Mouse (Mus musculus): ENCODE measurements around the gene Ush1g. TPM values are rescaled to one million over a fixed set of nuclear protein-coding genes. Genes with fewer than 3 reads are reported as not detected.
A peak's percentile ranks its signal among the peaks of the same experiment; 100 is the strongest.

Gene Ush1g
- polyA plus RNA-seq, 1 experiment from 2014 or later: 0.32 TPM

DNA sequence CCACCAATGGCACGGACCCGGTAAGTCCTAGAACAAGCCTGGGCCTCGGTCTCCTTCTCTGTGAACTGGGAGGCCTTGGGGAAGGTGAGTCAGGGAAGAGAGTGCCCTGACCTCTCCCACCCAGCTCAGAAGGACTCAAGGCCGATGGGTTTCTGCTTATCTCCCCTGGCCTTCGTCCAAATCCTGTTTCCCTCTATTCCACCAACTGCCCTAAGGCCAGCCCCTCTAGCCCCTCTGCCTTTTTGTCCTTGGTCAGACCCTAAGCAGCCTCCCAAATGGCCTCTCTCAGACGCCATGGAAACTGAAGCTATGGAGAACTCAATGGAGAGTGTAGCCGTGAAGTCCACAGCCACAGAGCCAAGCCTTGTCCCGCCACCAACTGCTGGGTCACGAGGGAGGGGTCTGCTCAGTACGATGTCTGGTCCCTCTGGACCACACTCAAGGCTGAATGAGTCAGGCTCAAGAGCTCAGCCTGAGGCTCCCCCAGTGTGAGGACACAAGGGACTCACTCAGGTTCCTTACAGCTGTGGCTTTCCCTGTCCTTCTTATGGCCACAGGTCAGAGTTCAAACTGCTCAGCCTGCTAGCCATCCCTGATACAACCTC is 48.8 kb downstream of the Ush1g start:
- Histone ChIP-seq H3K27me3 (ENCODE audit: control insufficient read depth, insufficient read depth, low read length) (peaks cover 9% of the 10 kb centered on the region), H3K4me2 (ENCODE audit: low read depth, low read length) (no peak overlapping the region), H3K4me1 (ENCODE audit: control insufficient read depth, insufficient read depth, low read length) (peaks cover 10% of the 10 kb centered on the region), H3K36me3 (ENCODE audit: control insufficient read depth, insufficient read depth) (no peaks in the 10 kb centered on the region), H3K27ac (ENCODE audit: low read length) (no peak overlapping the region), H3K9me3 (replicated peaks; ENCODE audit: control insufficient read depth, low read length) (no peaks in the 10 kb centered on the region), H3K9ac (ENCODE audit: low read length) (no peak overlapping the region), H3K4me3 (ENCODE audit: low read length) (no peak overlapping the region)
- WGBS: 62% methylated on average over 10 of the region's 10 CpGs
- ATAC-seq (replicated peaks; ENCODE audit: extremely low read depth, insufficient read depth, low FRiP score): no peak

DNA sequence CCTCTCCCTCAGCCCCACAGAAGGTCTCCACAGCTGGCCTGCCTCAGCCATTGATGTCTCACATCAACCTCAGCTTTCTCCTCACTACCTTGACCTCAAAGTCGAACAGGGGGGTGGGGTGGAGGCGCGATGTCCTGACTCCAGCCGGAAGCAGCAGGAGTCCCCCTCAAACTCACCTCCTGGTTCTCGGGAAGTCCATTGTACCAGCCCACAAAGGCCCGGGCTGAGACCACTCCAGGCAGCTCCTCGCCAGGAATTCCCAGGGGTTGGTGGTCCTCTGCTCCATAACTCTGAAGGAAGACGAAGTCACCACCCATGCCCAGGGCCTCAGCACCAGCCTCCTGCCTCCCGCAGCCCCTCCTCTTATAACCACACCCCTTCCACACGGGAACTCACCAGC is 50.4 kb downstream of the Ush1g start:
- no peak overlapping the region for H3K27ac ChIP-seq (ENCODE audit: low read length)
- peaks cover 24% of the 10 kb centered on the region for H3K27me3 ChIP-seq (ENCODE audit: control insufficient read depth, insufficient read depth, low read length)
- peaks cover 14% of the 10 kb centered on the region for H3K4me1 ChIP-seq (ENCODE audit: control insufficient read depth, insufficient read depth, low read length)
- no peaks in the 10 kb centered on the region for H3K9me3 ChIP-seq (replicated peaks; ENCODE audit: control insufficient read depth, low read length)
- no peaks in the 10 kb centered on the region for H3K36me3 ChIP-seq (ENCODE audit: control insufficient read depth, insufficient read depth)
- no peak for ATAC-seq (replicated peaks; ENCODE audit: extremely low read depth, insufficient read depth, low FRiP score)
- H3K9ac ChIP-seq (ENCODE audit: low read length): no peak overlapping the region
- no peak overlapping the region for H3K4me2 ChIP-seq (ENCODE audit: low read depth, low read length)
- no peak overlapping the region for H3K4me3 ChIP-seq (ENCODE audit: low read length)
- 66% methylated on average over 10 of the region's 10 CpGs for WGBS

- Histone ChIP-seq H3K9me3 (replicated peaks; ENCODE audit: control insufficient read depth, low read length) (no peaks in the 10 kb centered on the region), H3K4me2 (ENCODE audit: low read depth, low read length) (no peak overlapping the region), H3K4me3 (ENCODE audit: low read length) (no peak overlapping the region), H3K9ac (ENCODE audit: low read length) (no peak overlapping the region), H3K4me1 (ENCODE audit: control insufficient read depth, insufficient read depth, low read length) (peaks cover 12% of the 10 kb centered on the region), H3K27ac (ENCODE audit: low read length) (no peak overlapping the region), H3K27me3 (ENCODE audit: control insufficient read depth, insufficient read depth, low read length) (peaks cover 28% of the 10 kb centered on the region), H3K36me3 (ENCODE audit: control insufficient read depth, insufficient read depth) (no peaks in the 10 kb centered on the region)
- no peak for ATAC-seq (replicated peaks; ENCODE audit: extremely low read depth, insufficient read depth, low FRiP score)
- WGBS: 72% methylated on average over 9 of the region's 9 CpGs
Observed at GRCm38 (mm10) chr11:115271052-115271451, 50.8 kb downstream of the Ush1g start.

GRCm38 (mm10) chr11:115270148-115270861 is 51.5 kb downstream of the Ush1g start:
- WGBS: 30% methylated on average over 19 of the region's 19 CpGs
- Histone ChIP-seq H3K4me2 (ENCODE audit: low read depth, low read length) (no peak overlapping the region), H3K9ac (ENCODE audit: low read length) (no peak overlapping the region), H3K36me3 (ENCODE audit: control insufficient read depth, insufficient read depth) (no peaks in the 10 kb centered on the region), H3K4me3 (ENCODE audit: low read length) (no peak overlapping the region), H3K4me1 (ENCODE audit: control insufficient read depth, insufficient read depth, low read length) (peaks cover 15% of the 10 kb centered on the region), H3K27ac (ENCODE audit: low read length) (no peak overlapping the region), H3K27me3 (ENCODE audit: control insufficient read depth, insufficient read depth, low read length) (peaks cover 36% of the 10 kb centered on the region), H3K9me3 (replicated peaks; ENCODE audit: control insufficient read depth, low read length) (no peaks in the 10 kb centered on the region)
- ATAC-seq (replicated peaks; ENCODE audit: extremely low read depth, insufficient read depth, low FRiP score): no peak

- WGBS: 90% methylated on average over 27 of the region's 27 CpGs
- Histone ChIP-seq H3K9ac (ENCODE audit: low read length) (no peak overlapping the region), H3K36me3 (ENCODE audit: control insufficient read depth, insufficient read depth) (no peaks in the 10 kb centered on the region), H3K27ac (ENCODE audit: low read length) (no peak overlapping the region), H3K4me2 (ENCODE audit: low read depth, low read length) (no peak overlapping the region), H3K9me3 (replicated peaks; ENCODE audit: control insufficient read depth, low read length) (no peaks in the 10 kb centered on the region), H3K27me3 (ENCODE audit: control insufficient read depth, insufficient read depth, low read length) (peaks cover 43% of the 10 kb centered on the region), H3K4me1 (ENCODE audit: control insufficient read depth, insufficient read depth, low read length) (peaks cover 19% of the 10 kb centered on the region), H3K4me3 (ENCODE audit: low read length) (no peak overlapping the region)
- ATAC-seq (replicated peaks; ENCODE audit: extremely low read depth, insufficient read depth, low FRiP score): no peak
Observed at GRCm38 (mm10) chr11:115269330-115270066, 52.3 kb downstream of the Ush1g start.

DNA sequence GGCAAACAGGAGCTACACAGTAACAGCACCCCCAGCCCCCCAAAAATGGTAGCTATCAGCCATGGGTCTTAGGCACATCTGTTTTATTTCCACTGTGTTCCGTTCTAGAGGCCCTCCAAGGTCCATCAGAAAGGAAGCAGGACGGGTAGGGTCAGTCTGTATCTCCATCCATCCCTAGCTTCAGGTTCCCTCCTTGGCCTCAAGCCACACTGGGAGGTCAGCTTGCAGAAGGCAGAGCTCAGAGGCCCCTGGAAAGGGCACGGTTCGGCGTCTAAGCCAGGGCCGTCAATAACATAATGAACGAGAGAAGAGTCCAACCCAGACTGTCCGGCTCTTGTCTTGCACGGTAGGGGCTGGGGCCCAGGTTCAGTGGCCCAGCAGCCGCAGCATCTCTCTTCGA is 53.9 kb downstream of the Ush1g start:
- no peak overlapping the region for H3K4me2 ChIP-seq (ENCODE audit: low read depth, low read length)
- no peaks in the 10 kb centered on the region for H3K36me3 ChIP-seq (ENCODE audit: control insufficient read depth, insufficient read depth)
- no peaks in the 10 kb centered on the region for H3K9me3 ChIP-seq (replicated peaks; ENCODE audit: control insufficient read depth, low read length)
- peaks cover 56% of the 10 kb centered on the region for H3K27me3 ChIP-seq (ENCODE audit: control insufficient read depth, insufficient read depth, low read length)
- no peak overlapping the region for H3K9ac ChIP-seq (ENCODE audit: low read length)
- peaks cover 19% of the 10 kb centered on the region for H3K4me1 ChIP-seq (ENCODE audit: control insufficient read depth, insufficient read depth, low read length)
- WGBS: 80% methylated on average over 11 of the region's 11 CpGs
- H3K4me3 ChIP-seq (ENCODE audit: low read length): no peak overlapping the region
- no peak overlapping the region for H3K27ac ChIP-seq (ENCODE audit: low read length)
- no peak for ATAC-seq (replicated peaks; ENCODE audit: extremely low read depth, insufficient read depth, low FRiP score)

- no peak for ATAC-seq (replicated peaks; ENCODE audit: extremely low read depth, insufficient read depth, low FRiP score)
- no peak within 1 kb of the TSS for H3K27ac ChIP-seq (ENCODE audit: low read length)
Observed at GRCm38 (mm10) chr11:115267061-115267883, 54.6 kb downstream of the Ush1g start, which contains the start of gene Grin2c. Grin2c (minus strand) TSS chr11:115267243.

GRCm38 (mm10) chr11:115266400-115266778 is 55.5 kb downstream of the Ush1g start:
- peaks cover 19% of the 10 kb centered on the region for H3K4me1 ChIP-seq (ENCODE audit: control insufficient read depth, insufficient read depth, low read length)
- H3K9me3 ChIP-seq (replicated peaks; ENCODE audit: control insufficient read depth, low read length): no peaks in the 10 kb centered on the region
- ATAC-seq (replicated peaks; ENCODE audit: extremely low read depth, insufficient read depth, low FRiP score): no peak
- no peaks in the 10 kb centered on the region for H3K36me3 ChIP-seq (ENCODE audit: control insufficient read depth, insufficient read depth)
- whole genome bisulfite sequencing: 3% methylated on average over 22 of the region's 22 CpGs
- no peak overlapping the region; the same call in 1 of the 2 replicates for H3K9ac ChIP-seq (ENCODE audit: low read length)
- H3K4me3 ChIP-seq (ENCODE audit: low read length): peak overlapping the region; percentile 47
- peaks cover 72% of the 10 kb centered on the region for H3K27me3 ChIP-seq (ENCODE audit: control insufficient read depth, insufficient read depth, low read length)
- peak overlapping the region; percentile 71 for H3K4me2 ChIP-seq (ENCODE audit: low read depth, low read length)
- no peak overlapping the region for H3K27ac ChIP-seq (ENCODE audit: low read length)

More at GRCm38 (mm10) chr11:115267061-115267883, 54.6 kb downstream of the Ush1g start, which contains the start of gene Grin2c:
- Histone ChIP-seq H3K4me3 (ENCODE audit: low read length) (peak within 1 kb of the TSS; percentile 47), H3K4me2 (ENCODE audit: low read depth, low read length) (peak within 1 kb of the TSS; percentile 71), H3K9ac (ENCODE audit: low read length) (peak within 1 kb of the TSS; percentile 58), H3K4me1 (ENCODE audit: control insufficient read depth, insufficient read depth, low read length) (peaks cover 19% of the 10 kb centered on the region), H3K9me3 (replicated peaks; ENCODE audit: control insufficient read depth, low read length) (no peaks in the 10 kb centered on the region), H3K27me3 (ENCODE audit: control insufficient read depth, insufficient read depth, low read length) (peaks cover 63% of the 10 kb centered on the region), H3K36me3 (ENCODE audit: control insufficient read depth, insufficient read depth) (no peaks in the 10 kb centered on the region)
- 10% methylated on average over 40 of the region's 50 CpGs for WGBS
